Mouse (Mus musculus) mature B cell (primary cell): Measurements from ENCODE around the gene Parp11.

Source experiments
- in situ Hi-C: fragments of 300-500 bp; cut with MboI; formaldehyde crosslinking; loops from 2 replicates; pipeline ENCODE4 v1.14.3; 2019

Parp11 gene

DNA sequence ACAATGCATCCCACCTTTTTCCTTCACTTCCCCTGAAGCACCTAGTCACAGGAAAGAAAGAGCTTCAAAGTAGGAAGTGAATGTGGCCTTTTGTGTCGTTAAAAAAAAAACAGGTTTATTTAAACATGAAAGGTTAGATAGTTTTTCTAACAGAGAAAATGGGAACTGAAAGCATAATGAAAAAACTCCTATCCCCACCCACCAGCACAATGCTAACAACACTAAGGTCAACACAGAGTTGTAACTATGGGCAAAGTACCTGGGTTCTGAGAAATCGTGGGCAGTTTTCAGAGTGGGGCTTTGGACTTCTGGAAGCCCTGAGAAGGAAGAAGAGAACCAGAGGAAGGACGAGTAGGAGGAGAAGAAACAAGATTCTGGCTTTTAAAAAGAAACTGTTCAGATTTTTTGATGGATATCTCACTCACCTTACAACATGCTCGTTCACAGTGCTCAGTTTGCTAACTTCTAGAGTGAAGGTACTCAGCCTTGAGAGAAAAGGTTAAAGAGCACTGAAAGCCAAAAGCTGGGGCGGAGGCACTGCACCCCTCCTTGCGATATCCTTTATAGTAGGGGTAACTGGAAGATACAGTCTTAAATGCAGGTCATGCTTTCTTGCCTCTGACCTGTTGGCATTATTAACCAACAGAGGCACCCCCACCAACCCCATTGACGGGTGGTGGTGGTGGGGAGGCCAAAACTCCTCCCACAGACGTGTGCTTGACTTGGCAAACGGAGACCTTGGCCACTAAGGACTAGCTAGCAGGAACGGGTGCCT is 1.2 kb downstream of the Parp11 start:
- in situ Hi-C loops = loop anchor here (10.0 kb wide), 3 partner anchors 203 to 503 kb away; no protein-coding TSS in a partner anchor

DNA sequence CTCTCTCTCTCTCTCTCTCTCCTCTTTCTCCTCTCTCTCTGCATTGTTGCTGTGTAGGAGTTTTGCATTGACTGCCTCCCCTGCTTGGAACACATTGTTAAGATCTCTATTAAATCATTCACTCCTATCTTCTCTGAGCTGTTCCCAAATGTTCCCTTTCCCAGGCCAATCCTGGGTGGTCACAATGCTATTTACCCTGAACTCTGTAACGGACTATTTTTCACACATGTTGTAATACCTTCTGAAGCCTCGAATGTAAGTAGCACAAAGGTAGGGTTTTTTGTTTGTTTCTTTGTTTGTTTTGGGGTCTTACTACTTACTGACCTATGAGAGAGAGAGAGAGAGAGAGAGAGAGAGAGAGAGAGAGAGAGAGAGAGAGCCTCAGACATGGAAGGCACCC is 2.2 kb downstream of the Parp11 start:
- in situ Hi-C loops = loop anchor here (10.0 kb wide), 3 partner anchors 204 to 504 kb away; no protein-coding TSS in a partner anchor

DNA sequence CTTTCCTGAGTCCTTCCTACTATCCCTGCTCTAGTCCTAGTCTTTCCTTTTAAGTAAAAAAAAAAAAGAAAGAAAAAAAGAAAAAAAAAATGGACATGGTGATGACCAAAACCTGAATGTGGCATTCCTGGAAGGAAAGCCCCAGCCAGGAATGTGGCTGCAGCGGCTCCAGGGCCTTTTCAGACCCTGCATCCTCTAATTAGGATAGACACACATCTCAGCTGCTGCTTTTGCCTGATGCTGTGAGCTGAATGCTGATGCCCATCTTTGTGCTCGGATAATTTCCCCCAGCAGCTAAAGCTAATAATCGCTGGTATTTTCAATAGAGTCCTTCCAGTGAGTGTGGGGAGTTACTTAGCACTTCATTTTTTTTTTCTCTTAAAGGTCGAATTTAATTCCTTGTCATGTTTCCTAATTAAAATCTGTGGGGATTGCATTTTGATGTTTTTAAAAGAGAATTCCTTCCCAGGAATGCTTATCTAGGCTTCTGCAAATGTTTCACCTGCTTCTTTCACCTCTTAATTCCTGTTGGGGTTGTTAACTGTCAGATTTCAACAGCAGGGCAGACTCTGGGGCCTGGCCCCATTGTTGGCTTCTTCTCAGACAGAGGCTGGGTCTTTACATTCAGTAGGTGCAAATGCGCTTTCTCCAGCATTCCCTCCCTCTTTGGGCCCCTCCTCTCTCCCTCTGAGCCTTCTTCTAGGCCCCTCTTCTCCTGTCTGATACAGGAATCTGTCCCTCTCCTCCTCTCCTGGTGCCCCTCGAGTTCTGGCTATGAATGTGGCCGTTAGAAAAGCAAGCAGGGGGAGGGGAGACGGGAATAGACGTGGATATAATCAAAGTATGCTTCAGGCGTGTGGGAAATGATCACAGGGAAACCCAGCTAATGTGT is 3.1 kb downstream of the Parp11 start:
- in situ Hi-C loops = loop anchor here (10.0 kb wide), 3 partner anchors 205 to 505 kb away; no protein-coding TSS in a partner anchor

DNA sequence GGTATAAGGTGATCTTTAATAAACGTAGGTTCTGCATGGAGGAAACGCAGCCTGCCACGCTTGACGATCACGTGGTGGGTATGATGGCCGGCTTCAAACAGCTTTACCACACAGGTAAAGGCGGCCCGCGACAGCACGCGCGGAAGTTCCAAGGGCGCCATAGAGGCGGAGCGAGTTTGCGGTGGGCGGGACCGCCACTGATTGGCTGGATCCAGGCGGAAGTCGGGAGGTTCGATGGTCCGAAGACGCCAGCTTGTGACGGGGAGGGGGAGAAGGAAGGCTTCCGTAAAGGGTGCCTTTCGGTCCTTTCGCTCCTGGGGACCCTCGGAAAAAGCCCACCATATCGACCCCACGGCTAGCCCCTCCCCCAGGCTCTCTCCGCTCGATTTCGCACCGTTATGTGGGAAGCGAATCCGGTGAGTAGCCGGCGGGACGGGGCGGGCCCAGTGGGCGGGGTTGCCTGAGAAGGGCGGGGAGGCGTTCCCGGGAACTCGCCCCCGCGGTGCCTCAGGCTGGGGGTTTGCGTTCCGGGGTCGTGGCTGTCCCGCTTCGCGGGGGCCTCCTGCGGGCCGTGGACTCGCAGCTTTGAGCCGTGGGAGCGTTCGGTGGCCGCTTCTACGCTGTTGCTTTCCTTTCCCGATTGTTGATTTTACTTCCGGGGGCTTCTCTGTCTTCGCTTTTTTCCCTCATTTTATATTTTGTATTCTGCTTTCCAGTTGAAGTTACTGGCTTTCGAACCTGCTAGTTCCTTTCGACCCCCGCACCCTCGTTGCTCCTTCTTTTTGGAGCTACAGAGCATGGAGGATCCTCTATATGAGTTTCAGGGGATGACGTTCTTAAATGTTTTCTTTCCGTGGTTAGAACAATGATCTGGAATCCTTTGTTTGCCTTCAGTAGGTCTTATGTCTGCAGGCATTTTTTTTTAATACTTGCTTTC is 7.0 kb downstream of the Parp11 start:
- in situ Hi-C loops = no loop called here

DNA sequence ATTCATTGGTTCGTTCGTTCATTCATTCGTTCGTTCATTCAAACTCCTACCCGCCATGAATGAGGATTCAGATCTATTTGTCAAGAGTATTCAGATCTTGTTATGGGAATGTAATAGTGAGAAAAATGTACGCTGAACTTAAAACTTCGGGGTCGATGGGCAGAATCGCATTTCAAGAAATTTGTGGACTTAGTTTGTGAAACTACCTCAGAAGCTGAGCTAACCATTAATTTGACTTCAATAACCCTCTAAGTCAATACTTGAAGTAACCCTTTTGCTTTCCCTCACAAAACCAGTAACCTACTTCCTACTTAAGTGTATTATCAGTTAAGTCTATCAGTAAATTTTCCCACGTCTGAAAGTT is 7.7 kb downstream of the Parp11 start:
- in situ Hi-C loops = no loop called here

DNA sequence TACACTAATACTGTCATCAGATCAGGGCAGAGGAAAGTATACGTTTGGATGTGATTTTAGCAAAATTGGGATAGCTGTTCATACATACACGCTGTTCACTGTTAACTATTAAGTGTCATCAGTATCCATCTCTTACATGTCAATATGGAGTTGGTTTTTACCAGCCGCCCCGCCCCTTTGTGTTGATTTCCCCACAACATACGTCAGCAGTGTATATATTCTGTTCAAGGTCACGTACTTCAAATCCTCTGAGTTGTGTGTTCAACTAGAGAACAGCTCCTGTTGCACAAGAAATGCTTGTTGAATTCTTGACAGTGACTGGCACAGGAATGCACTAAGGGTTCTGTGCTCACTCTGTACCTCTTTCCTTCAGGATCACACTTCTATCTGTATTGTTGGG is 8.2 kb downstream of the Parp11 start:
- in situ Hi-C loops = no loop called here

DNA sequence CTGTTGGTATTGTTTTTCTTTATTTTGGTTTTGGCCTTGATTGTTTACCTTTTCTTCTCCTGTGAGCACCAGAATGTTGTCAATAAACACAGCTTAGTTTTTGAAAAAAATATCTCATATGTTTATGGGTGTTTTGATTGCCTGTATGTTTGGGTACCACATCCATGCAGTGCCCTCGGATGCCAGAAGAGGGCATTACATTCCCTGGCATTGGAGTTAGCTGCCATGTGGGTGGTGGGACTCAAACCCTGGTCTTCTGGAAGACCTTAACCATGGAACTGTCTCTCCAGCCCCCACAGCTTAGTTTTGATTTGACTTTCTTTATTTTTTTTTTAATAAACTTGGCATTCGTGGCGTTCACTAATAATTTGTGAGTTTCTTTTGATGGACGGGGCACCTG is 8.8 kb downstream of the Parp11 start:
- in situ Hi-C loops = no loop called here

DNA sequence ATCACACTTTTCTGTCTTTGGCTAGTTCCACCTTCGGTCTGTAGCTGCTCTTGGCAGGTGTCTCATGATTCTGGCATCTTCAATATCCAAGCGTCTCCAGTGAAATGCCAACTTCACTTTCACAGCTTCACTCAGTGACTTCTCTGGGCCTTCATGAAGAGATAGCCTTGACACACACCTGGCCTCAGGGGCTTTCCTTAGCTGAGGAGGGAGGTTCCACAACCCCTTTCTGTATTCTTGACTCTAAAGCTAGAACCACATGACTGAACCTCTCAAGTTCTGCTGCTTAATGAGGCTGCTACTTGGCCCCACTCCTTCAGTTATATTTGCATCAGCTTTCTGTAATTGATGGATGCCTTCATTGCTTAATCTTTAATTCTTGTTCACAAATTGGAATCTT is 10.1 kb downstream of the Parp11 start:
- in situ Hi-C loops = no loop called here

DNA sequence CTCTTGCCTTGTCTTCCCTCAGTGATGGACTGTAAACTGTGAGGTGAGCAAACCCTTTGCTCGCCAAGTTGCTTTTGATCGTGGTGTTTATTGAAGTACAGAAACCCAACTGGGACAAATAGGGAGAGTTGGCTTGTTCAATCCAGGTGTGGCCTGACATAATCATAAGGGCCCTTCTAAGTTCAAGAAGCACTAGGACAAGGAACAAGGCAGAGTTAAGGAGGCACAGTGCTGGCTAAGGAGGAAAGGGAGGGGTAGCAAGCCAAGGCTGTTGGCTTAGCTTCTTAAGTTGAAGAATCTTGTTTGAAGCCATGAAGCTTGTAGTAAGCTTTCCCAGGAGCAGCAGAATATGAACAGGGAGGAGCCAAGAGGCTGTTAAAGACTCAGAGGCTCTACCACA is 13.1 kb downstream of the Parp11 start:
- in situ Hi-C loops = no loop called here

DNA sequence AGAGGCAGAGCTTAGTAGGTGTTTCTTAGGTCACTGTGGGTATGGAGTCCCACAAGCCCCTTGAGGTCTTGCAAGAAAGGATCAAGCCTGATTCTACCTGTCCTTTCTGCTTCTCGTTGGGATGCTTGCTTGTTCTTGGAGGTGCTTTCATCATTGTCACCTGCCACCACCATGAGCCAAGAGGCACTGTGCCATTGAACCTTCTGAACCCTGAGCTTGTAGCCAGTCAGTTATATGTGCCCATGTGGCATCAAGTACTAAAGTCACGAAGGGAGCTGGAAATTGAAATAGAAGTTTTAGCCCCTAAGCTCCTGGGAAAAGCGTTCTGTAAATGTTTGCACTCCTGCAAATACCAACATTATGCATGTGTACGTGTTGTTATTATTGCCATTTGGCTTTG is 14.9 kb downstream of the Parp11 start:
- in situ Hi-C loops = no loop called here

DNA sequence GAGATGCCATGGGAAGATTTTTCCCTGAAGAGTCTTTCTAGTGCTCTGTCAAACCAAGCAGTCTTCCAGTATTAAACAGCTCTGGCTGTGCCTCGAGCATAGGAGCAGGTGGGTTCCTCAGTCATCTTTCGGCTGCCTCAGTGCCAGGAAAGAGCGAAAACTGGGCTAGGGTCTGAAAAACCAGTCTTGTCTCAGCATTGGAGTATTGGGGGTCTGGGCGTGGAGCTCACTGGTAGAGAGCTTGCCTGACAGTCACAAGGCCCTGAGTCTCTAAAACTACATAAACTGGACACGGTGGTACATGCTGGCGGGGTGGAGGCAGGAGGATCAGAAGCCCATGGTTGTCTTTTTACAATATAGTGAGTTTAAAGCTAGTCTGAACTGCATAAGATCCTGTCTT is 15.6 kb downstream of the Parp11 start:
- in situ Hi-C loops = no loop called here

DNA sequence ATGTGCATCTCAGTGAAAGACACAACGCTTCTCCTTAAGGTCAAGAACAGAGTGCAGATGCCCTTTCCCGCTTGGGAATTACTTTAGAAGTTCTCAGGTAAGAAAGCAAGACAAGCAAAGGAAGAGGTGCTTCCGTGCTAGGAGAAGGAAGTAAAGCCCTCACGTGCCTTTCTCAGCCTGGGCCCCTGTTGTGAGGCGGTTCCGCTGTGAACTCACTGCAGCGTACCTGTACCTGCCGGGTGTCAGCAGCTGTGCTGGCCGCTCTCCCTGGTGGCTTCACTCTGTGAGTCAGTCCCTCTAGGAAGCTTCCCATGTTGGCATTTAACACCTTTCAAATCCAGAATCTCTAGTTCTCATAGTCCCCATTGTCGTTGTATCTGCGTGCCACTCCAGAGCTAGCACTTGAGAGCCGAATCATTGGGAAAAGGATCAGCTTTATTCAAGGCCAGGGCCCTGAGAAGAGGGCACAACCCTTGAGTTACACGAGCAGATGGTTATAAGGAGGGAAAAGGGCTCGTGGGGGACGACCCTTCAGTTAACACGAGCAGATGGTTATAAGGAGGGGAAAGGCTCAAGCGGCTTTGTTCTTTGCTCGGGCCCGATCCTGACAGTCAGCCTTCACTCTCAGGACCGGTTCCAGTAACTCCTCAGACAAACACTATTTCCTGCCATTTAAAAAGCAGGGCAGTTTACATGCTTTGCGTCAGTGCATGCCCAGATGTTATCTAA is 16.8 kb downstream of the Parp11 start:
- in situ Hi-C loops = no loop called here

DNA sequence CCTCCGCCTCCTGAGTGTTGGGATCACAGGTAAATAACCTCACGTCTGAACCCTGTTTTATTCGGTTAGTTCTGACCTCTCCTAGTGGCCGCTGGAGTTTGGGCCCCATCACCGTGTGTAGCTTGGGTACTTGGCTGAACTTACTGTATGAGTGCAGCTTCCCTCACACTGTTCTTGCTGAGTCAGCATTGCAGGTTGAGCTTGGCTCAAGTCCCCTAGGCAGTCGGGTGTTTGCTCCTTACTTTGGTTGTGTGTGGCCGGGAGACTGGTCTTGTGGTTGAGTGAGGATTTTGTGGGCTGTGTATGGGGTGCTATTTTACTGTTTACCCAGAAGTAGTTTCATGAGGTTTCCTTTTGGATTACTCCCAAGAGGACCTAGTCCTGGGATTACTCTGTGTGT is 17.9 kb downstream of the Parp11 start:
- in situ Hi-C loops = no loop called here

DNA sequence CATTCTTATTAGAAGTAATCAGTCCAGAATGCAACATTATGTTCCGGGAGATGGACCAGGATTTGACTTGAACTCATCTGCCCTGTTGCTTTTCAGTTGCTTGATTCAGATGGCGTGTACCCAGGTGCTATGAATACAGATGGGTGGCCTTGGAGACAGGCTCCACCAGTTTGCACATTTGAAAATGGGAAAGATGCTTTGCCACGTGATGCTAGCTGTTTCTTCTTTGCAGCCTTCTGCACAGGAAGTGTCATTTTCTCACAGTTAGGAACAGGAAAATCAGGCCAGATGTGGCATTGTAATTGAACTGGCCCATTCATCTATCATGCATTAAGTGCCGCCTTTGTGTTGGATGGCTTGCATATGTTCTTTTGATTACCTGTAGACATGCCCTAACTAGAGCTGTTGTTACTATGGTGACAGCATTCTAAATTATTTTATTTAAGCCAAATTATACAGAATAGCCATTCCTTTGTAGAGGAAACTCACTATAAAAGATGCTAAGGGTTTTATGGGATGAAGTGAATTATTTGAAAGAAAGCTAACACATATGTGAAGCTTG is 20.2 kb downstream of the Parp11 start:
- in situ Hi-C loops = no loop called here

DNA sequence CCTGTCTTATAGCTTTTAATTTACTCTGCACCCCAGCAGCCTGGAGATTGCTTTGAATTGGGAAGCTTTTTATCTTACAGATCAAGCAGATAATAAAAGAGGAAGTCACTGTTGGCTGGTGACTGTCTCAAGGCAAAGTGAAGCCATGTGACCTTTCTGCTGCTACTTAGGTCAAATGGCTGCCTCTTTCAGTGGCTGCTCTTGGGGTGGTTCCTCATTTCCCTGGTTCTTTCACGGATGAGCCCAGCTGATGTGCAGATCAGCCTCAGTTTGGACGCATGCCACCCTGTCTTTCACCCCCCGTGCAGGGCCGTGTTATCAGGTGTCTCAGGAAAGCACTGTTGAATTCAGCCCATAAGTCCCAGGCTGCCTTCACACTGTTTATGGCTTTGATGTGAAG is 25.4 kb downstream of the Parp11 start:
- in situ Hi-C loops = no loop called here

DNA sequence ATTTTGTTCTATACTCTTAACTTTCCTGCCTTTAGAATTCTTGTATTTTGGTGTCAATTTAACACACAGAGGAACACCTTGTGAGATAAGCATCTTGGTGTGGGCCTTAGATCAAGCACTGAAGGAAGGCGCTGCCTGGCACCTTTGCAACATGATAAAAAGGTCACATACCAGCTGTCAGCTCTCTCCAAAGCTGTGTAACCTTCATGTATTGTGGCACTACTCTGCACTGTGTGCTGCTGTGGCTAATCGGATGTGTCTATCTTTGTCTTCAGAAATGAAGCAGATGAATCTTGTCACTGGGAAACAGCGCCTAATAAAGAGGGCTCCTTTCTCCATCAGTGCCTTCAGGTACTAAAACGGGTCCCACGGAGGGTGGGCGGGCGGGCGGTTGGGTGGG is 27.3 kb downstream of the Parp11 start:
- in situ Hi-C loops = no loop called here

DNA sequence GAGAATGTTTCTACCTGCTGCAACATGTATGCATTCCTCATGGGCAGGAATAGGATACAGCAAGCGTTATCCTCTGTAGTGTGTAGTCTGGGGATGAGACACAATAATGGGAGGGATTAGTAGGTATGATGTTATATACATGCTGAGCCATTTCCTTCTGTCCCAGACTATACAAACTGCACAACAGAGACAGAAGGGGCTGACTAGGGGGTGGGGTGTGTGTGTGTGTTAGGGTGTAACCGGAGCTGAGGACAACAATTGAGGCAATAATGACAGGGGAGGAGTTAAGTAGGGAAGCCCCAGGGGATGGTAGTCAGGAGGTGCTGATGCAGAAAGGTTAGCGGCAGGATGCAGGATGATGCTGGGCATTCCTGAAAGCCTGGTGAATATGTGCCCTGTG is 28.6 kb downstream of the Parp11 start:
- in situ Hi-C loops = no loop called here

DNA sequence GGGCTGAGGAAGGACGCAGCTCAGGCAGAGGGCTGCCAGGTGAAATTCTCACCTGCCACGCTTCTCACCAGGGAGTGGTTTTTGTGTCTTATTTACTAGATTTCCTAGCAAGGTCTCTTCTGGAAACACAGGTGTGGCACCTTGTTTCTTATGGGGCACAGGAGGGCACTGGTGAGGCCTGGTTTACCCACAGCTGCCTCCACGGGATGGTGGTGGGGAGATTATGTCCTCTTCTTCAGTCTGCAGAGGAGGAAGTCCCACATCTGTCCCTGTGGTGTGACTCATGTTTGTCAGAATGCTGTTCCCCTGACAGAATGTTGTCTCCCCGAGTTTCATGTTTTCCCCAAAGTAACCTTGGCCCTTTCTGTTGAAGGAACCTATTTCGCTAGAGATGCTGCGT is 44.4 kb downstream of the Parp11 start:
- in situ Hi-C loops = no loop called here

DNA sequence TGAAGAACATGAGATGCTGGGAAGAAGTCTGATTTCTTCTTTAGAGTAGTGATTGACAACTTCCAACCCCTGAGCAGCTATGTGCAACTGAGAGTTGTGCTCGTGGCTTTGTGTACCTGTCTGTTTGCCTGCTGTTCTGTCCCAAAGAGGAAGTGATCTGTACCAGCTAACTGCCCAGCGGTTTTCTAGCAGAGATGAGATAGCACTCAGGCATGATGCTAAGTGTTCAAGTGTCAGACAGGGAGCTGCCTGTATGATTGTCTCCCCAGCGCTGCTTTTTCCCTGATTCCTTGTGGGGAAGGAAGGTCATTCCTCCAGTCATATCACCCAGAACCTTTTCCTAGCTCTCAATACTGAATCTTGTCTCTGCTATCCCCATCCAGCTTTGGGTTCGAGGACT is 45.9 kb downstream of the Parp11 start:
- in situ Hi-C loops = no loop called here

DNA sequence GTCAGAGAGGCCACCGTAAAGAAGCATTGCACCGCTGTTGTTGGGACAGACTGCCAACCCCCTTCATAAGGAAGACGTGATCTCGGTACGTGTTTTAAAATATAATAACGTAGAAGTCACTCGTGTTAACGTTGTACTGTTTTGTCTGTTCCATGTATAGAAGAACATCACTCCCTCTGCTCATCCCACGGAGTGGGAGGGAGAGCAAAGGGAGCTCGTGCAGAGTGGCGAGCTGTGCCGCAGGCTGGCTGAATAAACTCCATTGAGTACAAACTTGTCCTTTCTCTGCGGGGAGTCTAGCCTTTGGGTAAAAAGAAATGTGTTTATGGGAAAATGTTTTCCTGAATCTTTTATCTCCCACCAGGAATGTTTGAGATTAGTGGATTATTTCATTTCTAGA is 47.1 kb downstream of the Parp11 start:
- in situ Hi-C loops = no loop called here

DNA sequence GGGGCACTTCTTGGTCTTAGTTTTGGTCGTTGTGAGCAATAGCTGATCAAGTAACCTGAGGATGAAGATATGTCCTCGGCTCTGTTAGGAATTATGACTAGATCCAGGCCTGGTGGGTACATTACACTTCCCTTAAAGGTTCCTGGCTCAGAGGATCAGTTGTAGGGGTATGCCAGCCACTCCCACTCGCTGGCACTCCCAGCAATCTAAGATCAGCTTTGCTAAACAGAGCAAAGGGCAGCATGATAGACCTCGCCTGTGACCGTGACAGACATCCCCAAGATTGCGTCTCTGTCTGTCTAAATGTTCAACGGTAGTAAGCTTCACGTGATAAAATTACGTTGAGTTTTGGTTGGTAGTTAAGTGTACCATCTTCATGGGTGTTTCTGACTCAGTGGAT is 47.7 kb downstream of the Parp11 start:
- in situ Hi-C loops = no loop called here
